Mouse (Mus musculus) lung, embryonic 14.5 days (tissue): ENCODE measurements around the gene Spon1. TPM values are rescaled to one million over a fixed set of nuclear protein-coding genes. Genes with fewer than 3 reads are reported as not detected.

Experiments used
- ATAC-seq: fragments of 200-750 bp; cut with Nextera tagmentation; 2 replicates; pipeline ENCODE4 v1.8.0; 2017; ENCODE audit warnings: mild to moderate bottlenecking, moderate TSS enrichment, moderate library complexity; ENCODE audit not compliant: insufficient read depth
- DNase-seq: peaks from one replicate; pipeline ENCODE4 v3.0.0-alpha.2; 2015
- H3K27ac ChIP-seq: fragments of 300-500 bp; sonication (generic); 2 replicates; pipeline ENCODE4 v1.5.1; 2014; ENCODE audit warnings: low read depth, mild to moderate bottlenecking, moderate library complexity
- H3K27me3 ChIP-seq: fragments of 300-500 bp; sonication (generic); 2 replicates; pipeline ENCODE4 v1.6.1; 2014; ENCODE audit warnings: low read length, control low read depth; ENCODE audit not compliant: insufficient read depth
- H3K36me3 ChIP-seq: fragments of 300-500 bp; sonication (generic); 2 replicates; pipeline ENCODE4 v1.6.1; 2014; ENCODE audit warnings: control low read depth; ENCODE audit not compliant: insufficient read depth
- H3K4me1 ChIP-seq: fragments of 300-500 bp; sonication (generic); 2 replicates; pipeline ENCODE4 v1.6.1; 2014; ENCODE audit warnings: antibody characterized with exemption, control low read depth; ENCODE audit not compliant: insufficient read depth
- H3K4me2 ChIP-seq: fragments of 300-500 bp; sonication (generic); 2 replicates; pipeline ENCODE4 v1.6.1; 2014; ENCODE audit warnings: mild to moderate bottlenecking
- H3K4me3 ChIP-seq: fragments of 300-500 bp; sonication (generic); 2 replicates; pipeline ENCODE4 v1.5.1; 2014; ENCODE audit warnings: low read depth, low read length
- H3K9ac ChIP-seq: fragments of 300-500 bp; sonication (generic); 2 replicates; pipeline ENCODE4 v1.6.1; 2014
- H3K9me3 ChIP-seq: fragments of 300-500 bp; sonication (generic); 2 replicates; pipeline ENCODE4 v1.6.1; 2016; ENCODE audit warnings: low read depth, low read length, control low read depth
- CTCF ChIP-seq: IDR thresholded peaks from 2 replicates; pipeline ENCODE4 v1.5.1; 2016; ENCODE audit warnings: antibody characterized with exemption, low read depth
- WGBS: fragments of 180-500 bp; shearing (Covaris S2); extraction: QIAGEN DNeasy Blood & Tissue Kit; methylation state at CpG from one replicate; pipeline ENCODE4 v1.1.7; 2014; 5-methylcytosine and 5-hydroxymethylcytosine counted together
- polyA plus RNA-seq: library from polyadenylated mRNA; unstranded; fragments of >200 nt; fragmentation: Nextera tagmentation; extraction: Ambion mirVana; gene quantifications from 2 replicates; pipeline ENCODE4 v1.2.1, GENCODE M21; 2014

The Spon1 gene
- polyA plus RNA-seq, 1 experiment from 2014 or later: 2.5 TPM

DNA sequence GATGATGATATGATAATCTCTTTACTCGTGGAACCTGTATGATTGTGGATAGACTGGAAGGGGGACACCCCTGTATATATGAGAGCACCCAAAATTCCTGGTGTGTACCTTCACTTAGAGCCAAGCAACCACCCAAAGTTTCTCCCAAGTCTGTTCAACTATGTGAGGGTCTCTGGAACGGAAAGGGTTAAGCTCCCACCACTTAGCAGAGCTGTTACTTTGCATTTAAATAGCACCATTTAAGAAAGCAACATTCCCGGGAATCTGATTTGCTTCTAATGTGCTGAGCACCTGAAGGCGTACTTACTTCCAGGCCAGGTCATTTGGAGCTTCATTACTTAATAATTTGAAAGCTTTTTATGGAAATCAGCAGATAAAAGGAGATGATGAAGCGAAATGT is 238.4 kb downstream of the Spon1 start:
- 28% methylated on average over 5 of the region's 5 CpGs for WGBS
- H3K4me1 ChIP-seq: no peaks in the 10 kb centered on the region
- DNase-seq: no peak
- no peak overlapping the region for H3K9ac ChIP-seq
- H3K27me3 ChIP-seq: no peaks in the 10 kb centered on the region
- H3K9me3 ChIP-seq: no peaks in the 10 kb centered on the region
- no peak overlapping the region for H3K4me2 ChIP-seq
- no peak overlapping the region for H3K4me3 ChIP-seq
- TF ChIP-seq CTCF: no peak
- no peaks in the 10 kb centered on the region for H3K36me3 ChIP-seq
- ATAC-seq: no peak
- no peak overlapping the region for H3K27ac ChIP-seq

DNA sequence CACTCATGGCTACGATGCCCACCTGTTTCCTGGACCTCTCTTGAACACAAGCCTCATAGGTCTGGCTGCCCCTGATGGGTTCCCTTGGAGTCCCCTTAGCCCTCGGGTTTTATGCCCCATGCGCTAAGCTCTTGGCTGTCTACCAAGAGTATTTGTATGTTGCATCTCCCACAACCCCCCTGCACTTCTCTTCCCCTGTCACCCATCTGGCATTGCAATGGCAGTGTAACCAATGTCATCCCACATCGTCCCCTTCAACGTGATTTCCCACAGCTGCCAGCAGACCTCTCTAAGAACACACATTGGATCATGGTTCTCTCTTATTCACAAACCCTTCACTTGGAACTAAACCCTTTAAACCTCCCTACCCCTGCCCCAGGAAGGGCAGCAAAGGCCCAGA is 239.7 kb downstream of the Spon1 start:
- 73% methylated on average over 5 of the region's 5 CpGs for WGBS
- H3K4me1 ChIP-seq: no peaks in the 10 kb centered on the region
- TF ChIP-seq CTCF: no peak
- DNase-seq (no peak), ATAC-seq (no peak)
- H3K4me2 ChIP-seq: no peak overlapping the region
- no peaks in the 10 kb centered on the region for H3K36me3 ChIP-seq
- H3K9ac ChIP-seq: no peak overlapping the region
- no peak overlapping the region for H3K4me3 ChIP-seq
- H3K27me3 ChIP-seq: no peaks in the 10 kb centered on the region
- no peaks in the 10 kb centered on the region for H3K9me3 ChIP-seq
- H3K27ac ChIP-seq: no peak overlapping the region

DNA sequence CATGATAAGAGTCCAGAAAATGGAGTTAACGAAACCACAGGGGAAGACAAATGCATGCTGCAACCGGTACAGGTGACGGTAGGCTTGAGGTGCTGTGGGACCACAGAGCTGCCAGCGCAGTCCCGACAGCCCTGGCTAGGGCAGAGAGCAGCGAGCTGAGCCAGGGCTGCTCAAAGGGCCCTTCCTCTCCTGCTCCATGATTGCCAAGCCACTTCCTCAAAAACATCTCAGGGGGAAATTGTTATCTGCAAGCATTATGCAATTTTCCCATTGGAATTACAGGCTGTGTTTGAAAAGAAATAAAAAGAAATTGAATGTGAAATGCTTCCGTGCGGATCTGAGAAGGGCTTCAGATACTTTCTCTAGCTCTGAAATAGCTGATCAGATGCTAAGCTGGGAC is 240.7 kb downstream of the Spon1 start:
- Histone ChIP-seq H3K36me3 (no peaks in the 10 kb centered on the region), H3K4me1 (no peaks in the 10 kb centered on the region), H3K9me3 (no peaks in the 10 kb centered on the region), H3K27ac (no peak overlapping the region), H3K4me3 (no peak overlapping the region), H3K27me3 (no peaks in the 10 kb centered on the region), H3K4me2 (no peak overlapping the region), H3K9ac (no peak overlapping the region)
- no peak for TF ChIP-seq CTCF
- ATAC-seq (no peak), DNase-seq (no peak)
- 80% methylated on average over 8 of the region's 8 CpGs for WGBS

DNA sequence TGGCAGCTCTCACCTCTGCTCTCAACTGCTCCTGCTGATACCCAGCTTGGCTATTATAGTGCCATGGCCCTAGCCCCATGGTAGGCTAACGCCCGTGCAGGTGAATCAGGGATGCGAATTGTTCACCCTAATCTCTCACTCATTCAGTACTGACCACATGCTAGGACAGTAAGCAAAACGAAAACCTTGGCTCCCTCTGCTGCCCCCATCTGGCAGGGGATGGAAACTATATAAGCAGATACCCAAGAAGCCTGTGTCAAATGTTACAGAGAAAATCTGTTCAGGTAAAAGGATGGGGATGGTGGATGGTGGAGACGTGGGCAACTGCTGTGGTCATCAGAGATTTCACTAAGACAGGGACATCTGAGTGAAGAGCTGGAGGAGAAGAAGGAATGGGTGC is 241.8 kb downstream of the Spon1 start:
- 61% methylated on average over 5 of the region's 5 CpGs for WGBS
- peak; percentile 42 for DNase-seq

DNA sequence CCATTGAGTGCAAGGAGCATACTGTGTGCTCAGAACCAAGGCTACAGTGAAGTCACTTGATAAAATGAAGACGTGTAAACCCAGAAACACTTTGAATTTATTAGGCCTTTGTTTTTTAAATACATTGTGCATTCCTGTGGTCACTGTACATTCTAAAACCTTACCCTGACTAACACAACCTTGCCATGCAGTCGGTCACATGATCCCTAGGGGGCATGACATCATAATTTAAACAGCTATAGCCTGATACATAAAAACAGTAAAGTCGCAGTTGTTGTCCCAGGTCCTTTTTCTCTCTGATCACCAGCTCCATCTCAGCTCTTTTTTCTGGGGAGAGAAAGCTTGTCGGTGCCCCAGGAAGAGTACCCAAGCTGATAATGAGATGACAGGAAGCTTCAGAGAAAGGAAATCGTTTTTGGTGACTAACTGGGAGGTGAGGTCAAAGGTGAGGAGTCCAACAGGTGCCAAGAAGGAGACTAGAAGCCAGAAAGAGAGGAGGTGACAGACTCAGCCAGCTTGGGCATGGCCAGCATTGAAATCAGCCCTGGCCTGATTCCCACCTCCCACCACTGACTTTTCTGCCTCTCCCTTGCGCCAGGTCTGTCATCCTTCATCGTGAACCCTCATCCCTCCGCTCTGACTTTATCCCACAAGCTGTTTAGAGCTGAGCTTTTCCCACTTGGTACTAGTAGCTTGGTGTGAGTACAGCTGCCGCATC is 246.1 kb downstream of the Spon1 start:
- H3K36me3 ChIP-seq: no peaks in the 10 kb centered on the region
- no peak overlapping the region for H3K4me2 ChIP-seq
- WGBS: 47% methylated on average over 9 of the region's 9 CpGs
- TF ChIP-seq CTCF: no peak
- no peaks in the 10 kb centered on the region for H3K9me3 ChIP-seq
- H3K27ac ChIP-seq: no peak overlapping the region
- DNase-seq: no peak
- no peak overlapping the region for H3K4me3 ChIP-seq
- H3K4me1 ChIP-seq: no peaks in the 10 kb centered on the region
- no peak for ATAC-seq
- H3K27me3 ChIP-seq: no peaks in the 10 kb centered on the region
- H3K9ac ChIP-seq: no peak overlapping the region

More for the DNA sequence above, 241.8 kb downstream of the Spon1 start:
- Histone ChIP-seq H3K4me1 (no peaks in the 10 kb centered on the region), H3K9me3 (no peaks in the 10 kb centered on the region), H3K4me3 (no peak overlapping the region), H3K27me3 (no peaks in the 10 kb centered on the region), H3K9ac (no peak overlapping the region), H3K4me2 (no peak overlapping the region), H3K36me3 (no peaks in the 10 kb centered on the region), H3K27ac (no peak overlapping the region)
- ATAC-seq: no peak
- peak; percentile 56 for TF ChIP-seq CTCF

DNA sequence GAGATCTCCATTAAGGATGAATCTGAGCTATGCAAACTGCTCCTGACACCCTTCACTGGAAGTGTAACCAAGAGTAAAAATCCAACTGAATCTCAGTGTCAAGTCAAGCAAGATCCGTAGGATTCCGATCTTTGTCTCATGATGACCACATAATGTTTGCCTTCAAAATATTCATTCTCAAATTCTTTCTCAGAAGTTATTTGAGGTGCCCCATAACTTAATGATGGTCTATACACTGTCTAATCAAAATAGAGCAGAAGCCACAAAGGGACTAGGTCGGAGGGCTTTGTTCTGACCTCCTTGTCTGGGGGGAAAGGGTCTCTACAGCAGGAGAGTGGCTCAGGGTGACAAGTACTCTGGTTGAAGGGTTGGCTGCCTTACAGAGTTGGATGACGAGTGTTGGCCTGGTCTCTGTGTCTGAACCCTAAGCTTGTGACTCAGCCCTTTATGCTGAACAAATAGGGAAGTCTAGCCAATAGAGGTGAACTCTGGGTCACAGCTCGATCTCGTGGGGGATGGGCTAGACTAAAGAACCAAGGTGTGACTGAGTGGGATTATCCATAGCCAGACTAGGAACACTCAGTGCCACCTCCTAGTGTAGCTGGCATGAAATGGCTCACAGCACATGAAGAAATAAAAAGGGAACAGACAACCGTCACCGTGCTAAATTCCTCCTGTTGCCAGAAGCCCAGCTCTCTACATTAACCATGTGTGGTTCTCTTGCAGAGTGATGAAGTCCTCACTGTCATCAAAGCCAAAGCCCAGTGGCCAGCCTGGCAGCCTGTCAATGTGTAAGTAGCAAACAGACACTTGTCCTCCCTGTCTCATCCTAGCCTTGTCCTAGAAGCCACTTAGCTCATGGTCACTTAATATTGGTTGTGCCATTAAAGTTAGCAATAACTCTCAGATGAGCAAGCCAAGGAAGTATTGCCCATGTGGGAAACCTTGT is 250.5 kb downstream of the Spon1 start:
- DNase-seq (peak; percentile 8), ATAC-seq (no peak)
- Histone ChIP-seq H3K4me2 (no peak overlapping the region), H3K9ac (no peak overlapping the region), H3K4me3 (no peak overlapping the region), H3K4me1 (no peaks in the 10 kb centered on the region), H3K36me3 (no peaks in the 10 kb centered on the region), H3K9me3 (no peaks in the 10 kb centered on the region), H3K27ac (no peak overlapping the region), H3K27me3 (no peaks in the 10 kb centered on the region)
- WGBS: 65% methylated on average over 8 of the region's 8 CpGs
- no peak for TF ChIP-seq CTCF

DNA sequence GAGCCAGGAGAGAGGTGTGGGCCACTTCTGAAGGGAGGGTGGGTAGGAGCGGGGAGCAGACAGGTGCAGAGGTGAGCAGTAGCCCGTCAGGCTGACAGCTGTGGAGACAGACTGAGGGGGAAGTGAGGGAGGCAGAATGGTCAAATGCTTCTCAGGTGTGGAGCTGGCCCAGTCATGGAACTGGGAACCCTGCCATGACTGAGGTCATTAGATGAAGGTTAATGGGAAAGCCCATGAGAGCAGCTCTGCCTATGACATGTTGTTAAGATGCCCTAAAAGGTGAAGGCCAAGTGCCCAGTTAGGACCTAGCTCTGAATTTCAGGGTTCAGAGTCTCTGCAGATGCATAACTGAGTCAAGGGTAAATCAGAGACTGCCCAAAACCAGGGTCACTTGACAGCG is 253.1 kb downstream of the Spon1 start:
- Histone ChIP-seq H3K27me3 (no peaks in the 10 kb centered on the region), H3K4me1 (no peaks in the 10 kb centered on the region), H3K27ac (no peak overlapping the region), H3K9ac (no peak overlapping the region), H3K9me3 (no peaks in the 10 kb centered on the region), H3K4me3 (no peak overlapping the region), H3K4me2 (no peak overlapping the region), H3K36me3 (no peaks in the 10 kb centered on the region)
- DNase-seq (no peak), ATAC-seq (no peak)
- no peak for TF ChIP-seq CTCF
- 58% methylated on average over 3 of the region's 3 CpGs for WGBS
